Mouse (Mus musculus): ENCODE results near the gene Wipf3. TPM values are rescaled to one million over a fixed set of nuclear protein-coding genes. Genes with fewer than 3 reads are reported as not detected.

Wipf3 gene
- polyA plus RNA-seq, 1 experiment from 2014 or later: 1.7 TPM

- Histone ChIP-seq H3K27me3 (replicated peaks; ENCODE audit: control insufficient read depth, insufficient read depth, low read length) (peaks cover 4% of the 10 kb centered on the region; the same call in 1 of the 2 replicates), H3K4me1 (ENCODE audit: control insufficient read depth, insufficient read depth, low read length) (peaks cover 11% of the 10 kb centered on the region; the same call in 1 of the 2 replicates), H3K9me3 (ENCODE audit: control insufficient read depth, low read length) (no peaks in the 10 kb centered on the region), H3K4me2 (ENCODE audit: low read depth, low read length) (no peak overlapping the region), H3K9ac (ENCODE audit: low read depth, low read length) (no peak overlapping the region), H3K27ac (replicated peaks; ENCODE audit: low read depth, low read length) (no peak overlapping the region), H3K36me3 (ENCODE audit: control insufficient read depth, insufficient read depth, low read length) (no peaks in the 10 kb centered on the region), H3K4me3 (ENCODE audit: low read depth, low read length) (no peak overlapping the region)
- no peak for ATAC-seq (ENCODE audit: low read depth)
- no peak for DNase-seq (ENCODE audit: low spot score)
- WGBS: 34% methylated on average over 7 of the region's 7 CpGs
Measured at GRCm38 (mm10) chr6:54435663-54436062, 6.3 kb downstream of the Wipf3 start.

GRCm38 (mm10) chr6:54436286-54436685, 6.9 kb downstream of the Wipf3 start:
- no peaks in the 10 kb centered on the region for H3K36me3 ChIP-seq (ENCODE audit: control insufficient read depth, insufficient read depth, low read length)
- no peaks in the 10 kb centered on the region for H3K27me3 ChIP-seq (replicated peaks; ENCODE audit: control insufficient read depth, insufficient read depth, low read length)
- DNase-seq (ENCODE audit: low spot score) (no peak), ATAC-seq (ENCODE audit: low read depth) (no peak)
- WGBS: 71% methylated on average over 5 of the region's 5 CpGs
- no peaks in the 10 kb centered on the region for H3K9me3 ChIP-seq (ENCODE audit: control insufficient read depth, low read length)
- no peak overlapping the region for H3K27ac ChIP-seq (replicated peaks; ENCODE audit: low read depth, low read length)
- H3K4me3 ChIP-seq (ENCODE audit: low read depth, low read length): no peak overlapping the region
- H3K4me2 ChIP-seq (ENCODE audit: low read depth, low read length): no peak overlapping the region
- peaks cover 11% of the 10 kb centered on the region; the same call in 1 of the 2 replicates for H3K4me1 ChIP-seq (ENCODE audit: control insufficient read depth, insufficient read depth, low read length)
- no peak overlapping the region for H3K9ac ChIP-seq (ENCODE audit: low read depth, low read length)

GRCm38 (mm10) chr6:54438510-54438909, 9.1 kb downstream of the Wipf3 start:
- no peaks in the 10 kb centered on the region for H3K36me3 ChIP-seq (ENCODE audit: control insufficient read depth, insufficient read depth, low read length)
- peaks cover 11% of the 10 kb centered on the region; the same call in 1 of the 2 replicates for H3K4me1 ChIP-seq (ENCODE audit: control insufficient read depth, insufficient read depth, low read length)
- WGBS: 70% methylated on average over 4 of the region's 4 CpGs
- ATAC-seq (ENCODE audit: low read depth): no peak
- no peak overlapping the region for H3K27ac ChIP-seq (replicated peaks; ENCODE audit: low read depth, low read length)
- H3K9ac ChIP-seq (ENCODE audit: low read depth, low read length): no peak overlapping the region
- H3K4me3 ChIP-seq (ENCODE audit: low read depth, low read length): no peak overlapping the region
- H3K4me2 ChIP-seq (ENCODE audit: low read depth, low read length): no peak overlapping the region
- DNase-seq (ENCODE audit: low spot score): no peak
- no peaks in the 10 kb centered on the region for H3K27me3 ChIP-seq (replicated peaks; ENCODE audit: control insufficient read depth, insufficient read depth, low read length)
- no peaks in the 10 kb centered on the region for H3K9me3 ChIP-seq (ENCODE audit: control insufficient read depth, low read length)

- H3K27me3 ChIP-seq (replicated peaks; ENCODE audit: control insufficient read depth, insufficient read depth, low read length): no peaks in the 10 kb centered on the region
- H3K9me3 ChIP-seq (ENCODE audit: control insufficient read depth, low read length): no peaks in the 10 kb centered on the region
- H3K27ac ChIP-seq (replicated peaks; ENCODE audit: low read depth, low read length): no peak overlapping the region
- ATAC-seq (ENCODE audit: low read depth) (no peak), DNase-seq (ENCODE audit: low spot score) (no peak)
- H3K4me2 ChIP-seq (ENCODE audit: low read depth, low read length): no peak overlapping the region
- H3K36me3 ChIP-seq (ENCODE audit: control insufficient read depth, insufficient read depth, low read length): no peaks in the 10 kb centered on the region
- 88% methylated on average over 6 of the region's 6 CpGs for WGBS
- no peak overlapping the region for H3K4me3 ChIP-seq (ENCODE audit: low read depth, low read length)
- H3K4me1 ChIP-seq (ENCODE audit: control insufficient read depth, insufficient read depth, low read length): peaks cover 16% of the 10 kb centered on the region
- no peak overlapping the region for H3K9ac ChIP-seq (ENCODE audit: low read depth, low read length)
Measured at GRCm38 (mm10) chr6:54440658-54441057, 11.3 kb downstream of the Wipf3 start.

- WGBS: 66% methylated on average over 4 of the region's 4 CpGs
- no peak for ATAC-seq (ENCODE audit: low read depth)
- no peak for DNase-seq (ENCODE audit: low spot score)
Measured at GRCm38 (mm10) chr6:54443657-54444056, 14.3 kb downstream of the Wipf3 start.

GRCm38 (mm10) chr6:54444086-54444485, 14.7 kb downstream of the Wipf3 start:
- 58% methylated on average over 7 of the region's 7 CpGs for WGBS
- no peak overlapping the region for H3K27ac ChIP-seq (replicated peaks; ENCODE audit: low read depth, low read length)
- no peaks in the 10 kb centered on the region for H3K9me3 ChIP-seq (ENCODE audit: control insufficient read depth, low read length)
- ATAC-seq (ENCODE audit: low read depth): no peak
- no peaks in the 10 kb centered on the region for H3K36me3 ChIP-seq (ENCODE audit: control insufficient read depth, insufficient read depth, low read length)
- no peak overlapping the region for H3K4me3 ChIP-seq (ENCODE audit: low read depth, low read length)
- H3K4me2 ChIP-seq (ENCODE audit: low read depth, low read length): no peak overlapping the region
- no peaks in the 10 kb centered on the region for H3K27me3 ChIP-seq (replicated peaks; ENCODE audit: control insufficient read depth, insufficient read depth, low read length)
- H3K9ac ChIP-seq (ENCODE audit: low read depth, low read length): no peak overlapping the region
- H3K4me1 ChIP-seq (ENCODE audit: control insufficient read depth, insufficient read depth, low read length): peaks cover 13% of the 10 kb centered on the region
- no peak for DNase-seq (ENCODE audit: low spot score)

More at GRCm38 (mm10) chr6:54443657-54444056, 14.3 kb downstream of the Wipf3 start:
- H3K4me2 ChIP-seq (ENCODE audit: low read depth, low read length): no peak overlapping the region
- no peaks in the 10 kb centered on the region for H3K27me3 ChIP-seq (replicated peaks; ENCODE audit: control insufficient read depth, insufficient read depth, low read length)
- H3K36me3 ChIP-seq (ENCODE audit: control insufficient read depth, insufficient read depth, low read length): no peaks in the 10 kb centered on the region
- H3K4me1 ChIP-seq (ENCODE audit: control insufficient read depth, insufficient read depth, low read length): peaks cover 13% of the 10 kb centered on the region
- H3K9me3 ChIP-seq (ENCODE audit: control insufficient read depth, low read length): no peaks in the 10 kb centered on the region
- no peak overlapping the region for H3K9ac ChIP-seq (ENCODE audit: low read depth, low read length)
- H3K4me3 ChIP-seq (ENCODE audit: low read depth, low read length): no peak overlapping the region
- H3K27ac ChIP-seq (replicated peaks; ENCODE audit: low read depth, low read length): no peak overlapping the region

- Histone ChIP-seq H3K27me3 (replicated peaks; ENCODE audit: control insufficient read depth, insufficient read depth, low read length) (no peaks in the 10 kb centered on the region), H3K36me3 (ENCODE audit: control insufficient read depth, insufficient read depth, low read length) (no peaks in the 10 kb centered on the region), H3K27ac (replicated peaks; ENCODE audit: low read depth, low read length) (peak overlapping the region; percentile 15; the same call in 1 of the 2 replicates), H3K4me3 (ENCODE audit: low read depth, low read length) (no peak overlapping the region), H3K4me2 (ENCODE audit: low read depth, low read length) (no peak overlapping the region), H3K4me1 (ENCODE audit: control insufficient read depth, insufficient read depth, low read length) (peaks cover 13% of the 10 kb centered on the region), H3K9ac (ENCODE audit: low read depth, low read length) (no peak overlapping the region), H3K9me3 (ENCODE audit: control insufficient read depth, low read length) (no peaks in the 10 kb centered on the region)
- peak; percentile 65; the same call in 1 of the 2 replicates for ATAC-seq (ENCODE audit: low read depth)
- DNase-seq (ENCODE audit: low spot score): peak; percentile 91
- 45% methylated on average over 7 of the region's 7 CpGs for WGBS
Measured at GRCm38 (mm10) chr6:54445249-54445818, 15.9 kb downstream of the Wipf3 start.

GRCm38 (mm10) chr6:54447353-54447752, 17.9 kb downstream of the Wipf3 start:
- H3K27ac ChIP-seq (replicated peaks; ENCODE audit: low read depth, low read length): no peak overlapping the region
- no peak overlapping the region for H3K4me2 ChIP-seq (ENCODE audit: low read depth, low read length)
- peaks cover 13% of the 10 kb centered on the region for H3K4me1 ChIP-seq (ENCODE audit: control insufficient read depth, insufficient read depth, low read length)
- no peaks in the 10 kb centered on the region for H3K36me3 ChIP-seq (ENCODE audit: control insufficient read depth, insufficient read depth, low read length)
- H3K9me3 ChIP-seq (ENCODE audit: control insufficient read depth, low read length): no peaks in the 10 kb centered on the region
- no peak overlapping the region for H3K9ac ChIP-seq (ENCODE audit: low read depth, low read length)
- no peaks in the 10 kb centered on the region for H3K27me3 ChIP-seq (replicated peaks; ENCODE audit: control insufficient read depth, insufficient read depth, low read length)
- H3K4me3 ChIP-seq (ENCODE audit: low read depth, low read length): no peak overlapping the region
- no peak for ATAC-seq (ENCODE audit: low read depth)
- 78% methylated on average over 4 of the region's 4 CpGs for WGBS
- no peak for DNase-seq (ENCODE audit: low spot score)

GRCm38 (mm10) chr6:54459661-54460060, 30.3 kb downstream of the Wipf3 start:
- Histone ChIP-seq H3K9ac (ENCODE audit: low read depth, low read length) (no peak overlapping the region), H3K36me3 (ENCODE audit: control insufficient read depth, insufficient read depth, low read length) (no peaks in the 10 kb centered on the region), H3K4me2 (ENCODE audit: low read depth, low read length) (no peak overlapping the region), H3K4me1 (ENCODE audit: control insufficient read depth, insufficient read depth, low read length) (peaks cover 3% of the 10 kb centered on the region; the same call in 1 of the 2 replicates), H3K27me3 (replicated peaks; ENCODE audit: control insufficient read depth, insufficient read depth, low read length) (no peaks in the 10 kb centered on the region), H3K4me3 (ENCODE audit: low read depth, low read length) (no peak overlapping the region), H3K27ac (replicated peaks; ENCODE audit: low read depth, low read length) (no peak overlapping the region), H3K9me3 (ENCODE audit: control insufficient read depth, low read length) (no peaks in the 10 kb centered on the region)
- no peak for DNase-seq (ENCODE audit: low spot score)
- no peak for ATAC-seq (ENCODE audit: low read depth)
- WGBS: 61% methylated on average over 7 of the region's 7 CpGs
